Mouse (Mus musculus) megakaryocyte progenitor cell, adult 5-6 weeks (primary cell): Measurements from ENCODE around the gene Rab29. TPM values are rescaled to one million over a fixed set of nuclear protein-coding genes. Genes with fewer than 3 reads are reported as not detected.
"Not testable (repeated sequence)": the region's sequence is repeated elsewhere in the genome, so short reads cannot be mapped to it uniquely, and the experiment has no call there.

Experiments used
- ATAC-seq: replicated peaks from 2 replicates; pipeline ENCODE4 v1.8.0; 2016; ENCODE audit warnings: mild to moderate bottlenecking, moderate TSS enrichment, inconsistent platforms; ENCODE audit not compliant: poor library complexity
- total RNA-seq, 2 experiments: library from RNA; stranded (forward) in 1 of 2; stranded (reverse) in 1 of 2; fragments of 157-497, 149-512 nt in 1 of 2; fragments of 200-1000 nt in 1 of 2; gene quantifications; 2 replicates each; pipeline versions ENCODE4 v1.2.3 to v1.2.4; 2015 to 2017

Rab29 gene
- total RNA-seq, 2 experiments from 2014 or later: 19.0 to 20.2 TPM

DNA sequence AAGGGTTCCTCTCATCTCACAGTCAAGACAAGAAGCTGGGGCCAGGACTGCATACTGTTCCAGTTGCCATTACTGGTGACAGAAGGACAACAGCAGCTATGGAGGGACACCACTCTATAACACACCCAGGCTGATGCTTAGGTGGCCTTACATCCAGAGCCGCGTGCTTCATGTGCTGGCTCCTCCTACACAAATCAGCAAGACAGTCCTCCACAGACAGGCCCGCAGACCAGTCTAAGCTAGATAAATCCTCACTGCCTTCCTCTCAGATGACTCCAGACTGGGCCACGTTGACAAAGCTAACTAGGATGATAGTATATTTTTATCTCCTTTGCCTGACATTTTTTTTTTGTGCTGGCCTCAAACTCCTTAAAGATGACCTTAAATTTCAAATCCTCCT lies 5.2 kb upstream of the Rab29 start:
- ATAC-seq: no peak

DNA sequence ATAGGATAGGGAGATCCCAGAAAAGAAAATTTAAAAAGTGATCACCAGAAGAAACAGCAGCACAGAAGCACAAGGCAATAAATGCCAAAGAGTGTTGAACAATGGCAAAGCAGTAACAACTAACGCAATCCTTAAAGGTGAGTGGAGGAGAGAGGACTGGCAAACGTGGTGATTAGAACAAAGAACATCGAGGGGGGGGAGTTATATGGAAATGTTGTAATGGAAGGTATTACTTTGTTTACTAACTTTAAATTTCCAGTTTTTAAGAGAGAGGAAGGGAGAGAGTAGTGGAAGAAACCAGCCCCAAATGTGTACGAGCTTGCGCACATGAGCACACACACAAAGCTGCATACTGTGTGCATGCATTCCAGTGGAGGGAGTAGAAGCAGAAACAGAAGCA lies 1.4 kb upstream of the Rab29 start:
- ATAC-seq: no peak

DNA sequence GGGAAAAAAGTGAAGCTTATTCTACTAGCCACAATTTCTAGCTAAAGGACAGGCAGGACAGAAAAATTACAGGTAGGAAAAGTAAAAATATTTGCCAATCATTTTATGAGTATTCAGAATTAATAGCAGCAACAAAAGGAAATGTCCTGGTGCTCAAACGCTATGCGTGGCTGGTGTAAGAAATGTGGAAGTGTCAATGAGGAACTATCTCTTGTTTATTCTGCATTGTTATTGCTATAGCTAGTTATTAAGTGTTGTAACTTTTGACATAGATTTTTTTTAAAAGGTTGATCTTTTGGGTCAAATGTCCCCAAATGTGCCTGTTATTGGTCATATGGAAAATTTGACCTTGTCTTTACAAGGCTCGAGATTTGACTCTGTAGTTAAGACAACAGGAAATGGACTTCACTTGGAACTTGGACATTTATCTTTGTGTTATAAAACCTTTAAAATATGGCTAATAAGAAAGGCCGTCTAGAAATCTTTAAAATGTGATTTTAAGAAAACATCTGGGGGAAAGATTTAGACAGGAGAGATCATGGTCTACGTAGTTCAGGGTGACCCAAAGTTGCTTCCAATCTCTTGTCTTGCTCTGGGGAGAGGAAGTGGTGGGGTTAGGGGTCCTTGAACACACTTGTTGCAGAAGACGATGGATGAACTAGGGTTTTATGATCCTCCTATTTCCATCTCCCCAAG lies 572 bp upstream of the Rab29 start:
- no peak; the same call in 1 of the 2 replicates for ATAC-seq

DNA sequence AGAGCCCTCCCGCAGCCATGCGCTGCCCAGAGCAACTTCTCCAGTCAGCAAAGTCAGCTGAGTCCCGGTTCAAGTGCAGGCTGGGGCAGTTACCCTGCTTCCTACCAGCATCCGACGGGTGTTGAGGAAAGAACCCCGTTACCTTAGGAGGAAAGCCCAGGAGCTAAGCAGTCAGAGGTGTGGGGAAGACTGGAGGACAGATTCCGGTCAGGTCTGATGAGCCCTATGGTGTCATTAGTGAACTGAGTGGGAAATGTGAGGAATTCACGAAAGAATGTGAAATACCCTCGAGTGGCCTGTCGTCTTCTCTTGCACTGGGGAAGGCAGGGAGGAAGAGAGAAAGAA lies 894 bp downstream of the Rab29 start:
- ATAC-seq: peak; percentile 30

DNA sequence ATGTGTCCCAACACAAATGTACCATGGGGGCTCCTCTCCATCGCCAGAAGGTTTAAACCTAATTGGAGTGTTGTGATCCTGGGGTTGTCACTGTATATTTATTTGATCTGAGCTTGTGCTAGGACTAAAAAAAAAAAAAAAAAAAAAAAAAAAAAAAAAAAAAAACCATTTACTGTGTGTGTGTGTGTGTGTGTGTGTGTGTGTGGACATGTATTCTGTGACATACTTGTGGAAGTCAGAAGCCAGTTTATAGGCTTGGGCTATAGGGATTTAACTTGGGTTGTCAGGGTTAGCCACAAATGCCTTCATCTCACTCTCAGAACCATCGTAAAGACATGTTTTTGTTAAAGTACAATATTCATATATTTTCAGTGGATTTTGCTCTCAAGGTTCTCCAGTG lies 2.5 kb downstream of the Rab29 start:
- ATAC-seq: no peak

DNA sequence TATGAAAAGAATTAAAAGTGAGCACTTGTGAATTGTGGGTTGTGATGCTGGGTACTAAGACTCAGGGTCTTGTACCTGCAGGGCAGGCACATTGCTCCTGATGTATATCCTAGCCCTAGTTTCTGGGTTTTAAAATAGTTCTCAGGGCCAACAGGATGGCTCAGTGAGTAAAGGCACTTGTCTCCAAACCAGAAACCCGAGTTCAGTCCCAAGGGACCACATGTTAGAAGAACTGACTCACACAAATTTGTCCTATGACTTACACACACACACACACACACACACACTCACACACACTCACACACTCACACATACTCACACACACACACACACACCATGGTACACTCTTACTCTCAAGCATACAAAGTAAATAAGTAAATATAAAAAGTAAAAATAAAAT lies 5.8 kb downstream of the Rab29 start:
- ATAC-seq: no peak

DNA sequence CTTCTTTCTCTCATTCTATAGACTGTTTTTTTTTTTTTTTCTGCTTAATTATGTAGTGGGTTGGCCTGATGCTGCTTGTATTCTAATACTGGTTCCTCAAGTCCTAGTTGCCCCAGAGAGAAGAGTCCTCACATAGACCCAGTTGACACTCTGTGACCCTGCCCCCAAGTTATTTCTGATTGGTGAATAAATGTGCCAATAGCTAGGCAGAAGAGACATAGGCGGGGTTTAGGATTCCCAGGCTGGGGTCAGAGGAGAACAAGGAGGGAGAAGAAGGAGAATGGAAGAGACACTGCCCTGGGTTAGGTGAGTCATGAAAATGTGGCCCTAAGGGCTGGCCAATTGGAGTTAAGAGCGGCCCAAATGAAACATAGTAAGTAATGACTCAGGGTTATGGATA lies 12.8 kb downstream of the Rab29 start:
- ATAC-seq: no peak

DNA sequence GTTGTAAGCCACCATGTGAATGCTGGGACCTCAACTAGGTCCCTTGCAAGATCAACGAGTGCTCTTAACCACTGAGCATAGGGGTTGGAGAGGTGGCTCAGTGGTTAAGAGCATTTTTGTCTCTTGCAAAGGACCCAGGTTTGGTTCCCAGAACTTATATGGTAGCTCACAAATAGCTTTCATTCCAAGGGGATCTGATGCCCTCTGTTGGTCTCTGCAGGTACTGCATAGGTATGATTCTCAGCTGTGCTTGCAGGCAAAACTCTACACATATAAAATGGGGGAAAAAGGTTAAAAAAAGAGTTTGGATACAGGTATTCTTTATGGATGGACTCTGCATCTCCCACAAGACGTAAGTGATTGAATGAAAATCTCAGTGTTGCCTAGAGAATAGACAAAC lies 15.8 kb downstream of the Rab29 start:
- peak; percentile 70 for ATAC-seq

DNA sequence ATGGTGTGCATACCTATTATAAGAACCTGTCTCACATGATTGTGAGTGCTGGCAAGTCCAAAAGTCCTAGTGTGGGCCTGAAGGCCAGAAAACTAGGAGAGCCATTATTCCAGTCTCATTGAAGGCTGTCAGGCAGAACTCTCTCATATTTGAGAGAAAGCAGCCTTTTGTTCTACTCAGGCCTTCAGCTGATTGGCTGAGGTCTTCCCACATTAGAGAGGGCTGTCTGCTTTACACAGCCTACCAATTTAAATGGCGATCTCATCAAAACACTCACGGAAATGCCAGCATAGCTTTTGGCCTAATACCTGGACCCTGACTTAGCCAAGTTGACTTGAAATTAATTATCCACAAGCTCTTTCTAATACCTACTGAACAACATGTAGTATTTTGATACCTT lies 19.1 kb downstream of the Rab29 start:
- ATAC-seq: no peak

DNA sequence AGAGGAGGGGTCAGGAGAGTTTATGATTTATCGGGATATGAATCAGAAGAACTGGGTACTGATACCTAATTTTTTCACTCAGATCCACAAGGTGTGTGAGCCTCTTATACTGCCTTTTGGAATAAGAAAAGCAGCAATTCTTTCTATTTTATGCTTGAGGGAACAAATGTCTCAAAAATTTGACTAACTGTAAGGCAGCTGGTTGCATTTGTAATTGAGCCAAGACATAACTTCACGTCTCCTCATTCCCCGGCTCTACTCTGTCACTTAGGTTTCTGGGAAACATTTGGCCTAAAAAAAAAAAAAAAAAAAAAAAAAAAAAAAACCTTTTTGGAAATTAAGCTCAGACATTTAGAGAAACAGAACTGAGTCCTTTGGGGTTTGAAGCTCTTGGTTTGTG lies 19.6 kb downstream of the Rab29 start:
- ATAC-seq: no peak

DNA sequence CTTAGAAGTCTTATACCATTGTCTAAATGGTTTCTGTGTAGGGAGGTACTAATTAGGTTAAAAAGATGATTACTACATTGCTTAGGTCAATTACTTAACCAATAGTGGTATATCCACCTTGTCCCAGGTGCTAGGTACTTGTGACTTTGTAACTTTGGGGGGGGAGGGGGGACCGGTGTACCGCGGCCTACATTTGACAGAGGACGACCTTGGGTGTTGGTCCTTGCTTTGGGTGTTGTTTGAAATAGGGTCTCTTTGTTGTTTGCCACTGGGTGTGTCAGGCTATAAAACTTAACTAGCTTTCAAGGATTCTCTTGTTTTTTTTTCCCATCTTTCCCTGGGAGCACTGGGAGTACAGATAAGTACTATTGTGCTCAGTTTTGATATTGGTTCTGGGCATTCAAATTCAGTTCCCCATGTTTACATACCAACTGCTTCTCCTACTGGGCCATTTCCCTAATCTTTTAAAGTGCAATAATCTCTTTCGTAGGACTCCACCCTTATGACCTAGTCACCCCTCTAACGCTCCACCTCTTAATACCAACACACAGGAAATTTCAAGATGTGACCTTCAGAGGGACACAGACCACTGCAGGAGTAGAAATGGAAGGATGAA lies 23.1 kb downstream of the Rab29 start:
- no peak for ATAC-seq

DNA sequence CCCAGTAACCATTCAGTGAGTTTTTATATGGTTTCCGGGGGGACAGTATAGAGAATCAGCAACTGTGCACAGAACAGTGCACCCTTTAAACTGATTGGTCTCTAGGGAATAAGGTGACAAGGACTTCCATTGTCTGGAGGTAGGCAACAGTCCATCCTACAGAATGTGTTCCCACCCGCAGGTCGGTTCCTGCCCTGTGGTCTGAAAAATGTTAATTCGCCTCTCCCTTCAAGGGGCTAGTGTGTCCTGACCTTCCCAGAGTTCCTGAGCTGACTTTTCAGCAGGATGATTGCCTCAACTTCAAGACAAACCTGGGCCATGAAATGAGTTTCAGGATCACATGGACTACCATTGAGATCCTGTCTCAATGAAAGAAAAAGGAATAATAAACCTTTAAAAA lies 24.4 kb downstream of the Rab29 start:
- ATAC-seq: no peak

DNA sequence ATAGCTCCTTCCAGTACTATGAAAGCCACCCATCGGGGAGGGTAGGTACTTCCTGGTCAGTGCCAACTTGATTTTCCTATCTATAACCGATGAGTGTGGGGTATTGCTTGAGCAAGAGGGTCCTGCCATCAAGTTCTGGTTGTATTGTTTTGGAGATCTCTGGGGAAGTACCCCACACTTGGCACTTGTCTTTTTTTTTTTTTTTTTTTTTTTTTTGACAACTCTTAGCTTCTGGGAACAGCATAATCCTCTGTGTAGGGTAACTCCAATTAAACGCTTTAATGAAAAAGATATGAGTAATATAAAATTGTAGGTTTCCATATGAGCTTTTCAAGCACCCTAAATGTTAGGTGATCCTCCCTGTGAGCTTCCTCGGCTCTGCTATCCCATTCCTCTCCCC lies 35.7 kb downstream of the Rab29 start:
- ATAC-seq: no peak

DNA sequence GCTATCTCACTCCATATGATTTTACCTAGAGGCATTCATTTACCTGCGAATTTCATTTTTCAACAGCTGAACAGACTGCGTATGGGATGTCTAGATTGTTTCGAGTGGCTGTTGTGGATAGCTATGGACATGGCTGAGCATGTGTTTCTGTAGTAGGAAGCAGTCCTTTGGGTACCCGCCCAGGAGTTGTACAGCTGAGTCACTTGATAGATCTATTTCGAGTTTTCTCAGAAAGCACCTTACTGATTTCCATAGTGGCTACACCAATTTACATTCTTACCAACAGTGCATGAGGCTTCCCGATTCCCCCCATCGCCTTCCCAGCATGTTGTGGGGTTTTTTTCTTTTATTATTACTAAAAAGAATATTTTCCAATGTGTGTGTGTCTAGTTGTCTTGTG lies 36.2 kb downstream of the Rab29 start:
- ATAC-seq: no peak

DNA sequence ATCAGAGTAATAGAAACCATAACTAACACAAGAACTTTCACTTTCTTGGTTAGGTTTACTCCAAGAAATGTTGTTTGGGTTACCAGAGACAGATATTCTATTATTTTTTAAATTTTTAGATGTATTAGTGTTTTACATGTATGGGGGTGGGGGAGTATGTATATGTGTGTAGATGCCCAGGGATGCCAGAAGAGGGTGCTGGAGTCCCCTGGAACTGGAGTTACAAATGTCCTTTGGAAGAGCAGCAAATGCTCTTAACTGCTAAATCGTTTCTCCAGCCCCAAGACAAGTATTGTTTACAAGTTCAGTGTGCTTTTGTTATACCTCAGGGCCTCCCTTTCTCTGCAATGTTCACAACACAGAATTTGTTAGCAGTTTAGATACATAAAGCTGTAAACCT lies 38.5 kb downstream of the Rab29 start:
- 0 out of 2 replicates have a peak, but pooled peaks have one; percentile 33 for ATAC-seq

DNA sequence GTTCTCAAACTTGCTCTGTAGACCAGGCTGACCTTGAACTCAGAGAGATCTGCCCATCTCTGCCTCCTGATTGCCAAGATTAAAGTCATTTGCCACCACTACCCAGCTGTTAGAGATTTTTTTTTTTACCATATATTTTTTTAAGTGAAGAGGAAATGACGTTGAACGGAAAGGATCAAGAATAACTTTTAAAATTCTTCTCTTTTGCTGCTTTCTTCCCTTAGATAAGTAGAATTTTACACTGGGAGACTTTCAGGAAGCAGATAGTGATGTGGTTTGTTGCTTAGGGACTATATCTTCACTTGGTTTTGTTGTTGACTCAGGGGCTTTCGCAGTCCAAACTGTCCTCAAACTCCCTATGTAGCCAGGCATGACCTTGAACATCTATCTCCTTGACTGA lies 41.4 kb downstream of the Rab29 start:
- no peak for ATAC-seq

DNA sequence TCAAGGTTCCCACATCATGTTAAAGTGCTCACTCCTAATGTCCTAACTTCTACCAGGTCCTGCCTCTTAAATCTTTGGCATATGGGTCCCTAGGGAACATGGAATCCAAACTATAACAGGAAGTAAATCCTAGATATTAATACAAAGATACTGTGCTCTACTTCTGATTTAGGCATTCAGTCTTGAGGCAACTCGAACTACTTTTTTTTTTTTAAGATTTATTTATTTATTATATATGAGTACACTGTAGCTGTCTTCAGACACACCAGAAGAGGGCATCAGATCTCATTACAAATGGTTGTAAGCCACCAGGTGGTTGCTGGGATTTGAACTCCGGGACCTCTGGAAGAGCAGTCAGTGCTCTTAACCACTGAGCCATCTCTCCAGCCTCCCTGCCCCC lies 42.2 kb downstream of the Rab29 start:
- ATAC-seq: not testable (repeated sequence)

DNA sequence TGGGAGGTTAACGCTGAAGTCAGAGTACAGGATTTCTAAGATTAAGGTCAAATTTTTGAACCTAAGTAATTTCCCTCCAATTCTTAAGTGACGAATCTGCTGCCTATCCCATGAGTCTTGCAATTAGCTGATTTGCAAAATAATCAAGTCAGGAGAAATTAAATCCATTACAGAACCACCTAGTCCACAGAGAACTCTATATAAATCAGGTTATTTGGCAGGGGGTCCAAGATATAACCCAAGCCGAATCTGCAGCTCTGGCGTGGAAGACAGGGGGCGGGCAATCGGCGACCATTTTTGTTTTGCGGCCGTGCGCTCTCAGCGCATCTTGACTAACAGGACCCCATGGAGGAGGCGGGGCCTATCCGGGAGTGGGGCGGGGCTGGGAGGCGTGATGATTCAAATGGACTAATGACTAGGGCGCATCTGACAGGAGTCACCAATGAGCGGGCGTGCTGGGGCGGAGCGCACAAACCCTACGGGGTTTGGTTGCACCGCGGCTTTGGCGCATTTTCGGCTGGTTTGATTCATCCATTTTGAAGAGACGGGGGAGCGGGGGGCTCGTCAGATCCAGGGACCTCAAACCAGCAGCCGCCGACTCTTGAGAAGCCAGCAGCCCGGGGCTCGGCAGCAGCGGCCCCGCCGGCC lies 43.1 kb downstream of the Rab29 start, which contains the start of gene Nucks1:
TSS of gene Nucks1 (plus strand) at position 534 of the 648 bp plus-strand sequence.
- peak; percentile 96 for ATAC-seq

DNA sequence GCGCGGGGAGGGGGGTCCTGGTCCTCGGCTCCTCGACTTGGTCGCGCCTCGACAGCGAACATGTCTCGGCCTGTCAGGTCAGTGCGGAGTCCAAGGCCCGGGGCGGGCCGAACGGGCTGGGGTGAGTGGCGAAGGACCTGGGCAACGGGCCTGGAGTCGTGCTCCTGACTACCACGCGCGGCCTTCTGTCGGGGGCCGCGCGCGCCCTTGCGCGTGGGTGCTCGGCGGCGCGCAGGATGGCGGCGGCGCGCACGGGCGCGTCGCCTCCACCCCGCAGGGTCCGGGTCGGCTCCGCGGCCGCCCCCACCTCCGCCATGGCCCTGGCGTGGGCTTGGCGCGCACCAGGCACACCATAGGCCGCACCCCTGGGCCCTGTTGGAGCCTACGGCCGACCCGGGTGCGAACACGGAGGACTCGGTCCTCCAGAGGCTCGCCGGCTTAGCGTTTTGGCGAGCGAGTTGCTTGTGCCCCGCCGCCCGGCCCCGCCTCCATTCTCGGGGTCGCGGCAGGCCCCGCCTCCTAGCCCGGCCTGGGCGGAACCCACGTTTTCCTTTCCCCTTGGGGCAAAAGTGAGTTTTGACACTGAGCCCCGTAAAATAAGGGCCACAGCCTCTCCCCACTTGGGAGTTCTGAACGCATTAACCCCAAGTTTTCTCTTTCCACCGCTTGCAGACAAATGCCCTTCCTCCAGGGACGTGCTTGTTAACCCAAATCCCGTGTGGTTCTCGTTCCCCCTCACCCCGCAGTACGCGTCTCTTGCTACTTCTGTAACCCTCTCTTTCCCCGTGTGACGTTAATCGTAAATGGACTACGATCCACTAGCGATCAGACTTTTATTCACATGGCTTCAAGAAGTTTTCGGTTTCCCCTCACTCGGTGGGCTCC lies 43.9 kb downstream of the Rab29 start:
- ATAC-seq: peak; percentile 59

DNA sequence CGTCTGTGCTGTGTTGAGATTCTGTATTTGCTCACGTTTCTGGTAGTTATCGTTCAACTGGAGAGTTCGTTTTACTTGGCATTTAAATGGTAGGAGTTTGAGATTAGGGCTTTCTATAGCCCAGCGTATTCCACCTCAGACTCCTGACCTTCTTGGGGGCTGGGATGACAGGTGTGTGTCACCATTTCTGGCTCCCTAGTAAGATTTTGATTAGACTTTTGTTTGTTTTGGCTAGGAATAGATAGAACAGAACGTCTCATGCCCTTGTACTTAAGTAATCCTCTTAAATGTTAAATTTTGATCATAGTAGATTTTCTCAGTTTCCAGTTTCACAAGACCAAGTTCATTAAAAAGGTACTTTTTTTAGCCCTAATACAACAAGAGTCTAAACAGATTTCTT lies 50.6 kb downstream of the Rab29 start:
- no peak for ATAC-seq

DNA sequence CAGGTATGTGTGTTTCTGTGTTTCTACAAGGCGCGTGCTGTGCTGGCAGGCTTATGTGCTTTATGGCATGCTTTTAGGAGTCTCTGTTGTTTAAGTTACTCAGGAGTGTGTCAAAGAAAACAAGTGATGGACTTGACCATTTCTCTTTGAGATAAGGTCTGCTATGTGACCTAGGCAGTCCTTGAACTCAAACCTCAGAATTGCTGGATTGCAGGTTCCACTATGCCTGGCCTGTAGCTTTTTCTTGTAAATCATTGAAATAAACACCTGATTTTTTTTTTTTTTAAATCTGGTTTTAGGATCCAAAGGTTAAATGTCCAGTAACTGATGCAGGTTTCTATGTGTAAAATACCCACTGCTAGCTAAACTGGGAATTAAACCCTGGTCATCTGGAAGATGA lies 52.0 kb downstream of the Rab29 start:
- no peak for ATAC-seq
